Mouse (Mus musculus) left cerebral cortex, adult 9 months (tissue): Measurements from ENCODE around the gene Rab11b.

Experiments used
- DNase-seq, 2 experiments: peaks; one replicate each; pipeline ENCODE4 v3.0.0; 2022; ENCODE audit warnings: low spot score in 2 of 2

Gene Rab11b

DNA sequence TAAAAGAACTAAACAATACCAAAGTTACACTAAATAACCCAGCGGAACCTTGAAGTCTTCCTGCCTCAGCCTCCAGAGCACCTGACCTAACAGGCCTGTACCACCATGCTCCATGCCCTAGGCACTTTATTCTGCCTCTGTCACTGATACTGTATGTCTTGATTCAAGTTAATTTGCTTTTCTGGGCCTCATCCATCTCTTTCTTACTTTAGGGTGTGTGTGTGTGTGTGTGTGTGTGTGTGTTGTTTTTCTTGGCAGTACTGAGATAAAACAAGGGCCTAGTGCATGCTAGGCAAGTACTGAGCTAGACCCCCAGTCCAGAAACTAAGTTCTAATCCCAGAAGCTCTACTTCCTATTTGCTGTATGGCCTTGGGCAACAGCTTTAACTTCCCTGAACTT, 43.1 kb downstream of the Rab11b start:
- no peak for DNase-seq

DNA sequence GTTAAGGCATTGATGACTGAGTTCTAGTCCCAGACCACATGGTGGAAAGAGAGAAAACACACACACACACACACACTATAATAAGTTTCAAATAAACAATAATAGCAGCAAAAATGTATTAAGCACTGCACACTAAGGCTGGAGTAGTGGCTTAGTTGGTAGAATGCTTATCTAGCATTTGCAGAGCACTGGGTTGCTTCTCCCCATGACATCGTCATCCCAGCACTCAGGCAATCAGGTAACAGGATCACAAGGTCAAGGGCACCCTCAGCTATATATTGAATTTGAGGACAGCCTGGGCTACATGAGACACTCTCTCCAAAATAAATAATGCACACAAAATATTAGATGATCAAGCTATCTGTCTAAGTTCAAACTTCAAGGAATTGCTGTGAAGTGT, 45.6 kb downstream of the Rab11b start:
- DNase-seq: no peak

DNA sequence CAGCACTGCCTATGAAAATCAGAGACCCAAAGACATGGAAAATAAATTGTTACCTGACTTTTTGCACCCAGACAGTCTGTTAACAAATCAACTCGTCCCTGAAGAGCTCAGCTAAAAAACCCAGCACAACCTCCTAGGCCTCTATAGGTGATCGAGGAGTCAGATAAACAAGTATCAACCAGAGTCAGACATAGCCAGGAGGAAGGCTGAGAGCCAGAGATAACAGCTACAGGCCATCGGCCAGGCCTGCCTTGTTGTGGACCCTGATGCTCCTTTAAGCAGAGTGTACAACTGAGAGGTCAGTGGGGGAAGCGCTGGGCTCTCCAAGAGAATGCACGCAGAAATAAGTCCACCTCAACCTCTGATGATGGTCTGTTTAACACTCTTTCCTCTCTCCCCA, 47.1 kb downstream of the Rab11b start:
- no peak for DNase-seq

DNA sequence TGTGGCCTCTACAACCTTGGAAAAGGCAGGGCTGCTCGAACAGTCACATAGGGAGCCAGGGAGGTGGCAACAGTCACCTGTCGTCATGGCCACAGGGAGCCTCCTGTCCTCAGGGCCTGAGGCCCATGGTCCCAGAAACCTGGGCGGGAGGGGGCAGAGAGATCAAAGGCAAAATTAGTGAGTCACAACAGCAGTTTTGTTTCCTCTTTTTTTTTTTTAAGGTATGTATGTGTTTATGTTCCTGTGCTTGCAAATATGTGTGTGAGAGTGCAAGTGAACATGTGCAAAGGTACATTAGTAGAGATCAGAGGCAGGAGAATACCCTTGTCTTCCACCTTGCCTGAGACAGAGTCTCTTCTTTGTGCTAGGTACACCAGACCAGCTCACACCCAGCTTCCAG, 50.5 kb downstream of the Rab11b start:
- DNase-seq: no peak

DNA sequence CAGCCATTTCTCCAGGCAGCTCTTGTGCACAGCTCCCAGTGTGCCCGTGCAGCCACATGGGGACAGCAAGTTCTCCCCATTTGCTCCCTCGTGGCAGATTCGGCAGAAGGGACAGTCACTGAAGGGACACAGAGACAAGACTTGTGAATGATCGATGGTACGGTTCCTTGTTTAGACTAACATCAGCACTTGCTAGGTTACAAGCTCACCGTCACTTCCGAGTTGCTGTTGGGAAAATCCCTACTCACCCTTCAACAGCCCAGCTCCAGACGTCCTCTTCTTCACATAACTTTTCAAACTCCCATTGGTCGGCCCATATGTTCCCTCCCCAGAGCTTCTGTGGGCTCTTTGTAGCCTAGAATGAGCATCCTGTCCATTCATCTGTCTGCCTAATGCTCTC, 57.2 kb downstream of the Rab11b start:
- no peak for DNase-seq

DNA sequence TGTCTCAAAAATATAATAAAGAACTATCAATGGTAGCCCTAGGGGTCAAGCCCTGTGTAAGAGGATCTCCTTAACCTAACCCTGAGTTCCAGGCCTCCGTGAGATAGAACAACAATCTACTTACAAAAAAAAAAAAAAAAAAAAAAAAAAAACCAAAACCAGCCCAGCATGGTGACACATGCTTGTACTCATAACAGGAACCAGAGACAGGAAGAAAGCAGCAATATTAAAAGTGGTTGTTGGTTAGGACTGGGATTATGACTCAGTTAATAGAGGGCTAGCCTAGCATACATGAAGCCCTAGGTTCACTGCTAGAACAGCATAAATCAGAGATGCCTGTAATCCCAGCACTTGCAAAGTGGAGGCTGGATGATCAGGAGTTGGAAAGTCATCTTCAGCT, 58.2 kb downstream of the Rab11b start:
- DNase-seq: no peak

DNA sequence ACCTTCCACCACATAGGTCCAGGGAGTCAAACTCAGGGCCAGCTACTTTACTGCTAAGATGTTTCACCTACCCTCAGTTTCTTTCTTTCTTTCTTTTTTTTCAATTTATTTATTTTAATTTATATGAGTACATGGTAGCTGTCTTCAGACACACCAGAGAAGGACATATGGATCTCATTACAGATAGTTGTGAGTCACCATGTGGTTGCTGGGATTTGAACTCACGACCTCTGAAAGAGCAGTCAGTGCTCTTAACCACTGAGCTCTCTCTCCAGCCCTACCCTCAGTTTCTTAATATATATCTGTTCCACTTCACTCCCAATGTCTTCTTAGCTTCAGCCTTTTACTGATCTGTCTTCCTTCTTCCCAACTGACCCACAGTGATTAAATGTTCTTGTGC, 64.9 kb downstream of the Rab11b start:
- DNase-seq: no peak
